17 mouse cellular contexts compared by ENCODE assay signal in the genomic region with DNA sequence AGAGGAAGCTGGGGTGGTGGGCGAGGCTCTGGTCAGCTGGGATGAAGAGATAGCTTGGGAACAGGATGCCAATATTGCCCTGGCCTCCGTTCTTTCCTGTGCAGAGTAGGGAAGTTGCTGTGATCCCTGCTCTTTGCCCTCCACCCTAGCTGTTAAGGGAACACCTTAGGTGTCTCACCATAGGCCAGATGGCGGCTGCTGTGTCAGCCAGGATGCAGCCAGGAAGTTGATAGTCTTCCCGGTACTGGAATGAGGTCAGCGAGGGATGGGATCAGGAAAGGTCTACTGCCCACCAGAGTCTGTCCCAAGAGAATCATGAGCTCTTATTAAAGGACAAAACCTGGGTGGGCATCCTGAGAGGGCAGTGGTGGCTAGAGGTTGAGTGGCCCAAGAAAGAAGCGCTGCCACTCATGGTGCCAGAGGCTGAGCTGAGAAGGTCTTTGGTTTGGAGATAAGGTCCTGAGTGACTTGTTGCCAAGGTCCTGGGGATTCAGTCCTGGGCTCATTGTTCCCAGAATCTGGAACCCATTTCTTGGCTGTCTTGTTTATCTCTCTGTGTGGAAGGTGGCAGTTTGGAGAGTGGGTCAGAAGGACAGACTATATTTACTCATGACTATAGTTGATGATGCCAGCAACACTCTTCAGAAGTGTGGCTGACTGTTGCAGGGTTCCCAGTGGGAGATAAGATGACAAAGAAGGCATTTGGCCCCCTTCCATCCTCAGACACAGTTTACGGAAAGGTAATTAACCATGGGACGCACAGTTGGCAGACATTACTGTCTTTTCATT. TPM values are rescaled to one million over a fixed set of nuclear protein-coding genes. Genes with fewer than 3 reads are reported as not detected.
DNase-seq lines count a peak whose midpoint lies in the region; ATAC-seq and TF ChIP-seq lines count a peak whose summit lies in the region.
"Had no signal": no experiment of that assay in that cellular context is flagged by ENCODE, and none has a peak within 500 bp of the region (broad histone marks: within the 10 kb centered on the region; RNA-seq: fewer than 3 reads in every experiment).

No protein-coding gene starts in this region.

- H3K9ac ChIP-seq in lung, embryonic 15.5 days = no peak overlapping the region
- H3K9ac ChIP-seq: embryonic facial prominence, embryonic 15.5 days; neural tube, embryonic 13.5 days had no signal

- H3K36me3 ChIP-seq in lung, embryonic 15.5 days = peaks cover 28% of the 10 kb centered on the region; the same call in 1 of the 2 replicates

- intact Hi-C loops in heart, postnatal 10 days (cut with DNase I) = loop anchor here (5.0 kb wide), 1 partner anchor 48 kb away; no protein-coding TSS in a partner anchor

- no peak for TF ChIP-seq CTCF in layer of hippocampus, adult 2 months (conservative IDR thresholded peaks at IDR 0.05)

- no peaks in the 10 kb centered on the region for H3K27me3 ChIP-seq in lung, embryonic 15.5 days
- H3K27me3 ChIP-seq: embryonic facial prominence, embryonic 15.5 days; neural tube, embryonic 13.5 days had no signal

- WGBS in lung, embryonic 15.5 days = 60% methylated on average over 8 of the region's 8 CpGs

- H3K4me3 ChIP-seq in lung, embryonic 15.5 days = no peak overlapping the region
- no peak overlapping the region for H3K4me3 ChIP-seq in layer of hippocampus, adult 2 months
- H3K4me3 ChIP-seq: embryonic facial prominence, embryonic 15.5 days; neural tube, embryonic 13.5 days had no signal

- no peak overlapping the region for H3K4me2 ChIP-seq in lung, embryonic 15.5 days
- H3K4me2 ChIP-seq: embryonic facial prominence, embryonic 15.5 days; neural tube, embryonic 13.5 days had no signal

- H3K4me1 ChIP-seq in lung, embryonic 15.5 days = peaks cover 10% of the 10 kb centered on the region
- H3K4me1 ChIP-seq: embryonic facial prominence, embryonic 15.5 days had no signal

- ATAC-seq in lung, embryonic 15.5 days (ENCODE audit: borderline replicate concordance, extremely low read depth, low FRiP score, low TSS enrichment) = peak; percentile 43; the same call in 1 of the 2 replicates
- no peak for ATAC-seq in activated CD4-positive, CD25-positive, alpha-beta regulatory T cell, adult 4 months
- ATAC-seq: inflammation-experienced regulatory T-cells, adult 6 months had no signal

- H3K9me3 ChIP-seq in lung, embryonic 15.5 days = no peaks in the 10 kb centered on the region
- H3K9me3 ChIP-seq: embryonic facial prominence, embryonic 15.5 days; neural tube, embryonic 13.5 days had no signal

- H3K27ac ChIP-seq in lung, embryonic 15.5 days = no peak overlapping the region
- H3K27ac ChIP-seq in layer of hippocampus, adult 2 months = no peak overlapping the region
- H3K27ac ChIP-seq: embryonic facial prominence, embryonic 15.5 days; neural tube, embryonic 13.5 days had no signal

- DNase-seq in cerebellum, postnatal 10 days = peak; percentile 33 to 42
- DNase-seq in cerebellum, adult 8-10 months = no peak
- no peak for DNase-seq in lung, postnatal 14 days
- DNase-seq in heart, adult 9 months (ENCODE audit: low spot score in 2 of 2) = peak; percentile 77 to 79
- peak; percentile 79 to 81 for DNase-seq in heart, postnatal 10 days
- DNase-seq in layer of hippocampus, adult 2 months (ENCODE audit: low spot score in 2 of 2) = no peak
- DNase-seq: B cell, adult 2 months; gastrocnemius, postnatal 25 days; kidney, adult 9 months; kidney, postnatal 4 days; right cerebral cortex, postnatal 14 days had no signal

RNA-seq across cellular contexts. Expression of a gene that starts 54.6 kb away (rescaled TPM):
- 22.5 and 23.4 TPM in 2 replicates for polyA plus RNA-seq in lung, embryonic 15.5 days (2015; fragmentation: Nextera tagmentation; extraction: Ambion mirVana)
- total RNA-seq in heart, postnatal 10 days (2021) = 100 to 1,000 TPM; 115 to 153 TPM
- total RNA-seq in layer of hippocampus, adult 2 months (2021) = 10 to 100 TPM; 11.3 to 12.6 TPM
- polyA plus RNA-seq in activated CD4-positive, CD25-positive, alpha-beta regulatory T cell, adult 4 months (2017; shearing (Covaris generic)) = 10 to 100 TPM; 74.6 to 85.8 TPM

RNA-seq across cellular contexts. Expression of a gene that starts 56.0 kb away (rescaled TPM):
- 1.6 and 1.7 TPM in 2 replicates for polyA plus RNA-seq in lung, embryonic 15.5 days (2015; fragmentation: Nextera tagmentation; extraction: Ambion mirVana)
- under 1 TPM; 0.55 to 0.89 TPM for total RNA-seq in heart, postnatal 10 days (2021)
- total RNA-seq in layer of hippocampus, adult 2 months (2021) = 1 to 10 TPM; 1.3 to 1.7 TPM
- under 1 TPM in 1 of 2 experiments, not detected in 1; 0.41 TPM for polyA plus RNA-seq in activated CD4-positive, CD25-positive, alpha-beta regulatory T cell, adult 4 months (2017; shearing (Covaris generic))
- total RNA-seq: adrenal gland, postnatal 36 days; gastrocnemius, postnatal 25 days had no signal

RNA-seq across cellular contexts. Expression of a gene that starts 58.2 kb away (rescaled TPM):
- polyA plus RNA-seq in lung, embryonic 15.5 days (2015; fragmentation: Nextera tagmentation; extraction: Ambion mirVana) = 4.5 and 4.7 TPM in 2 replicates
- 1 to 10 TPM; 2.5 to 3.4 TPM for total RNA-seq in heart, postnatal 10 days (2021)
- total RNA-seq in layer of hippocampus, adult 2 months (2021) = 1 to 10 TPM in 1 of 2 experiments, under 1 TPM in 1; 0.82 to 1.6 TPM
- 10 to 100 TPM; 19.9 to 53.2 TPM for polyA plus RNA-seq in activated CD4-positive, CD25-positive, alpha-beta regulatory T cell, adult 4 months (2017; shearing (Covaris generic))

Comparison
In these comparisons a context has a peak if more than half of its experiments do, and no peak if none do; other contexts are left out.
1. DNase-seq: peak in cerebellum, postnatal 10 days (2 of 2), heart, adult 9 months (2 of 2) and heart, postnatal 10 days (2 of 2); none in cerebellum, adult 8-10 months (single experiment), lung, postnatal 14 days (single experiment) and layer of hippocampus, adult 2 months (0 of 2).
2. RNA of a gene that starts 54.6 kb away (total RNA-seq): 115 to 153 TPM in heart, postnatal 10 days; 11.3 to 12.6 TPM in layer of hippocampus, adult 2 months; every median in the first group is over 4 times any median in the second.